Mouse (Mus musculus): Measurements from ENCODE around the gene Inf2.

Gene Inf2

DNA sequence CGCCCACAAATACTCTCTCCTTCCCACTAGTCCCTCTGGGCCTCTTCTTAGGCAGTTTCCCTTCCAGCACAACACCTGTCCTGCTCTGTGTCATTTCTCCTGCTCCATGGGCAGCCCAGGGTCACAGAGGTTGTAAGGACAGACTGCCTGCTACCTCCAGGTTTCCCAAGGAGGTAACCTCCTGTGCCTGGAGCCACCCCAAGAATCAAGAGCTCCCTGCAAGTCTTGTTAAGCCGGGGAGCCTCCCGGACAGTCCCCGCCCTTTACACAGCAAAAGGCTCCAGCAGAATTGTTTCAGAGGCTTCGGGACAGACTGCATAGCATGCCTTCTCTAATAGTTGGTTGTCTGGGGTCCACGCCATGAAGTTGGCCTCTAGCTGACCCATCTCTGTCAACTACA is 37.9 kb downstream of the Inf2 start:
- DNase-seq (ENCODE audit: low spot score in 2 of 2) = no peak

GRCm38 (mm10) chr12:112627097-112627881 is 38.7 kb downstream of the Inf2 start:
- no peak for DNase-seq (ENCODE audit: low spot score in 2 of 2)

- DNase-seq (ENCODE audit: low spot score in 2 of 2) = no peak
These were observed 39.6 kb downstream of the Inf2 start for GRCm38 (mm10) chr12:112628197-112628596.

- no peak for DNase-seq (ENCODE audit: low spot score in 2 of 2)
These were observed 40.5 kb downstream of the Inf2 start for GRCm38 (mm10) chr12:112628928-112629721.

GRCm38 (mm10) chr12:112630029-112630428 is 41.4 kb downstream of the Inf2 start:
- DNase-seq (ENCODE audit: low spot score in 2 of 2) = no peak

GRCm38 (mm10) chr12:112630796-112631195 is 42.2 kb downstream of the Inf2 start:
- no peak for DNase-seq (ENCODE audit: low spot score in 2 of 2)

DNA sequence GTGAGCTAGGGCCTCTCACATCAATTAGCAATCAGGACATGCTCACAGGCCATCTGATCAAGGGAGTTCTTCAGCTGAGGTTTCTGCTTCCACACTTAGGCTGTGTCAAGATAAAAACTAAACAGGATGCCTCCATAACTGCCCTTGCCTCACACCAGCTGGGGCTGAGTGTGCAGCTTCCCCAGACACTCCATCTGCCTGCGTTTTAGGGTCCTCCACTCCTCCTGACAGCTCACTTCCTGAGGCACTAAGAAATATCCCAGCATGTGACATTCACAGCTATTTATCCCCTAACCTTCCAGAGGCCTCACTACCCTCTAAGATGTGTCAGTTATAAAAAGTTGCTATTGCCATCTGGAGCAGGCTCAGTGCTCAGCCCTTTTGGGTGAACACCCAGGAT is 42.9 kb downstream of the Inf2 start:
- DNase-seq (ENCODE audit: low spot score in 2 of 2) = no peak

DNA sequence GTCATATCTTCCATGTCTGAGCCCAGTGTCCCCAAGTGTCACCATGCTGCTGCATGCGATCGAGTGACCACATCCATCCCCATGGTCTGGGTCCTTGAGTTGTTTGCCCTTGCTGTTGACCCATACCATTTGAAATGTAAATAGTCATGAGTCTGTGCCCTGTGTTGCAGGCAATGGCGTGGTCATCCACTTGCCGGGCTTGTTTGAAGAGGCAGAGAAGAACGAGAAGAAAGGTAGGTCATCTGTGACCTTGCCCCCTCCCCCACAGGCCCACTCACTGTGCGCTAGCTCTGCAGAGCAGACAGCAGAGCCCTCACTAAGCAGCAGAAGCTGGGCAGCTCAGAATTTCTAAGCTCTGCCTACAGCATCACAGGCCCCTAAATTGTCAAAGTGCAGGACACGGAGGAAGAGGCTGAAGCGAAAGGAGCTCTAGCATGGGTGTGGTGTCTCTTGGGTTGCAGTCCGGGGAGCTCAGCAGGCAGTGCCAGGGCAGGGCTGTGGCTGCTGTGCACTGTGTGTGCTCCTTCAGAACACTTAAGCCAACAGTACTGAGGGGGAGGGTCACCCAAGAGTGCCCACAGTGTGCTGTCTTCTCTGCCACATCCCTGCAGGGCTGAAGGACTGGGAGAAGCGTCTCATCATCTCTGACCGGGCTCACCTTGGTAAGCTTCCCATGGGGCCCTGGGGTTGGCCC is 43.6 kb downstream of the Inf2 start:
- no peak for DNase-seq (ENCODE audit: low spot score in 2 of 2)

- no peak for DNase-seq (ENCODE audit: low spot score in 2 of 2)
These were observed 44.3 kb downstream of the Inf2 start for GRCm38 (mm10) chr12:112632907-112633306.

DNA sequence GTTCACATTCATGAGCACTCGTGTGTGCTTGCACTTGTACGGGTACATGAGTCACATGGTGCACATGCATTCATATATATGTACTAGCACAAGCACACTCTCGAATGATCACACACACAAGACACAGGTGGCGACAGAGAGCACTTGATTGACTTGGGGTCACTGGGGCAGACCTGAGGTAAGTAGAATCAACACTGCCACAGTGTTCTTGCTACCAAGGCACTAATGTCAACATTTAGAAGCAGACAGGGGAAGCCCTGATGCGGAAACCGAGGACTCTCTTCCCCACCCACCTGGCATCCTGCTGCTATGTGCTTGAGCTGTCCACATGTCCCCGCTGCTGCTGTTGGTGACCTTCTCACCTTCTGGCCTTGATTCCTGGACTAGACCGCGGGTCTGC is 45.1 kb downstream of the Inf2 start:
- peak in 1 of 2 experiments; percentile 35 for DNase-seq (ENCODE audit: low spot score in 2 of 2)

- DNase-seq (ENCODE audit: low spot score in 2 of 2) = no peak
These were observed 50.9 kb downstream of the Inf2 start for GRCm38 (mm10) chr12:112639526-112639925.

GRCm38 (mm10) chr12:112643126-112643525 is 54.5 kb downstream of the Inf2 start:
- DNase-seq (ENCODE audit: low spot score in 2 of 2) = no peak

DNA sequence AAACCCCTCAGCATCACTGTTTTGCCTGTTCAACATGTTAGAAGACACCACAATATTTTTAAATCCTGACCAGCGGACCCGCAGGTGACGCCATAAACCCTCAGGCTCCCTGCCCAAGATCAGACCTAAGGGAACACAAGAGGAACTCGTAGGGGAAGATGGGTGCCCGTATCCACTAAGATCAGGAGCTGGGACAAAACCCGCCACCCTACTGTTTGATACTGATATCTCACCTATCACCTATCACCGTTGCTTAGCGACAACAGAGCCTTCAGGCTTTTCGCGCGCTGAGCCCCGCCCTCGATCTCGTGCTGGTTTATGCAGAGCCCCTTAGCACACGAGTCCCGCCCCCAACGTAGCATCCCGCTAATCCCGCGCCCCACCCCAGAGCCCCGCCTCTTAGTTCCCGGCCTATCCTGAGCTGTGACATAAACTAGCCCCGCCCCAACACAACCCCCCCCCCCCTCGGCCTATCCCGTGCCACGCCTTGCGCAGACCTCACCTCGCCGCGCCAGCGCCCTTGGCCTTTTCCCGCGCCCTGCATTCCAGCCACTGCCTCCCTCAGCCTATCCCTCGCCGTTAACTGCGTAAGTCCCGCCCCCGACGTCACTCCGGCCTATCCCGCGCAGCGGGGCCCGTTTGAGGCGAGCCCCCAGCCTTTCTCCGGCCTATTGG is 55.7 kb downstream of the Inf2 start, which contains the start of gene Siva1:
Gene Siva1, plus strand, starts transcription at position 500 of the 675 bp plus-strand sequence.
- DNase-seq (ENCODE audit: low spot score in 2 of 2) = peak; percentile 95 to 97

- DNase-seq (ENCODE audit: low spot score in 2 of 2) = peak in 1 of 2 experiments; percentile 27
These were observed 56.4 kb downstream of the Inf2 start for GRCm38 (mm10) chr12:112644855-112645506.

GRCm38 (mm10) chr12:112646139-112646538 is 57.6 kb downstream of the Inf2 start:
- DNase-seq (ENCODE audit: low spot score in 2 of 2) = no peak

DNA sequence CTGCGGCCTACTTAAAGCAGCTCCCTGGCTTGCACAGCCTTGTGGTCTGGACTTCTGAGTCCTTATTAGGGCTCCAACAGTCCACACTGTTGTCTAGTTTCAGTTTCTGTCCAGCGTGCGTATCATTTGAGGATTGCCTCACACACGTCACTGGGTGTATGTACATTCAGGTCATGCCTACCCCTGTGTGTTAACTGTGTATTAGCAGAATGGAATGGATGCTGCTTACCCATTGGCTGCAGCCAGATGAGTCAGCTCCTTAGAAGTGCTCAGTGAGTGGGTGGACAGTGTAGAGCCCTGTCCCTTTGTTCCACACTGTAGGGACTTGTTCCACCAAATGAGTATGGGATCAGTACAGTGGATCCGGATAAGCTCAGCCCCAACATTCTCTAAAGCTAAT is 59.5 kb downstream of the Inf2 start:
- DNase-seq (ENCODE audit: low spot score in 2 of 2) = no peak

DNA sequence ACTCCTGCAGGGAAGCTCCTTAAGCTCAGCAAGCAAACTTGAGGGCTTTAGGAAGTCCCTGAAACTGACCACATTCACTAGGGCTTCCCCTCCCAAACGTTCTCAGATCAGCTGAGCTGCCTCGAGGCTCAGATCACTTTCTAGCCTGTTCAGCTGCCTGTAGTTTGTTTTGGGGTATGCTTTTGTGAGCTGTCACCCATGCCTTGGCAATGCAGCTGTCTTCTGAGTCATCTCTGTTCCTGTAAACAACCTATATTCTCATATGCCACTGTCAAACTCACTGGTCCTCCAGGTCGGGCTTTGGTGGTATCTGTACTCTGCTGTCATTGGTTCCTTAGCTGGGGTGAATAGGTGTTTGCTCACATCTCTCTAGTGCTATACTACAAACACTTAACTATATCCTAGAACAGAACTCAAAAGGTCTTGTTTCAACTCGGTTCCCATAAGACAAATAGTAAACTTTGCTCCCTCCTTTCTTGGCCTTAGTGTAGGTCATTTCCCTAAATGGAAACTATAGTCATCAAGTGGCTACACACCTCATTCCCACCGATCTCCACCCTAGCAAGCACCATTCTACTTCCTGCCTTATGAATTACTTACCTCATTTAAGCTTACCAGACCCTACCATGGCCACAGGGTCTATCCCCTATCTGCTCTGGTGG is 63.3 kb downstream of the Inf2 start:
- no peak for DNase-seq (ENCODE audit: low spot score in 2 of 2)

- DNase-seq (ENCODE audit: low spot score in 2 of 2) = peak; percentile 73 to 81
These were observed 64.7 kb downstream of the Inf2 start for GRCm38 (mm10) chr12:112653157-112653824.

DNA sequence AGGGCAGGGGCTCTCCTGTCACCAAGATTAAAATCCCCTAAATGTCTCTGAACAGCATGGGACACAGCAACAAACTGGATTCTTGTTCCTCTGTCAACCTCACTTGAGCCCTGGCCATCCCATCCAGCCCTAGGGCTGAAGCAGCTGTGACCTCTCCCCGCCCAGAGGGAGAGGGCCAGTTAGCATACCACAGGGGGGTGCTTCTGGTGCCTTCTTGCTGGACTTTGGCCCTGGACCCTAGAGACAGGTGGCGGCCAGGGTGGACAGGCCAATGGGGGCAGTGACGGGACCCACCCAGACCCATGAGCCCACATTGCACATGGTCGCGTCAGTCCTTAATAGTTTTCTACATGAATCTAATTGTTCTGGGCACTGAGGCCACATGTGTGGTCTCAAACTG is 65.5 kb downstream of the Inf2 start:
- no peak for DNase-seq (ENCODE audit: low spot score in 2 of 2)

DNA sequence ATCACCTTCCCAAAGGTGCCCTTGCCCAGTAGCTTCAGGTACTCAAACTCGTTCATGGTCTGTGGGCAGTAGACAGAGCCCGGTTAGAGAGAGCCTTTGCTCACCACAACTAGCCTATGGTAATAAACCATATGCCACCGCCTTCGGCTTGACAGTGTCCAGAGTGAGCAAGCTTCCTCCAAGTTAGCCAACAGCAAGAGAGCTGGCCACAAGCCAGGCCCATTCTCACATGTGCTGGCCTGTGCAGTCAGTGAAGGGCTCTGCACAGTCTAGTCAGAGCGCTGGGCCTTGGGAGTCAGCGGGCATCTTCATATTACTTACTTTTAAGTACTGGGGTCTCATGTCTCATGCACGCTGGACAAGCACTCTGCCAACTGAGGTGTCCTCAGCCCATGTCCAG is 70.0 kb downstream of the Inf2 start:
- no peak for DNase-seq (ENCODE audit: low spot score in 2 of 2)

All from spleen, postnatal 14 days (tissue).